Mouse (Mus musculus): ENCODE results near the gene Ttc28. TPM values are rescaled to one million over a fixed set of nuclear protein-coding genes. Genes with fewer than 3 reads are reported as not detected.
A peak's percentile ranks its signal among the peaks of the same experiment; 100 is the strongest.

Gene Ttc28
- total and polyA plus RNA-seq, 3 experiments, result 0.21 to 0.89 (median 0.28) TPM

DNA sequence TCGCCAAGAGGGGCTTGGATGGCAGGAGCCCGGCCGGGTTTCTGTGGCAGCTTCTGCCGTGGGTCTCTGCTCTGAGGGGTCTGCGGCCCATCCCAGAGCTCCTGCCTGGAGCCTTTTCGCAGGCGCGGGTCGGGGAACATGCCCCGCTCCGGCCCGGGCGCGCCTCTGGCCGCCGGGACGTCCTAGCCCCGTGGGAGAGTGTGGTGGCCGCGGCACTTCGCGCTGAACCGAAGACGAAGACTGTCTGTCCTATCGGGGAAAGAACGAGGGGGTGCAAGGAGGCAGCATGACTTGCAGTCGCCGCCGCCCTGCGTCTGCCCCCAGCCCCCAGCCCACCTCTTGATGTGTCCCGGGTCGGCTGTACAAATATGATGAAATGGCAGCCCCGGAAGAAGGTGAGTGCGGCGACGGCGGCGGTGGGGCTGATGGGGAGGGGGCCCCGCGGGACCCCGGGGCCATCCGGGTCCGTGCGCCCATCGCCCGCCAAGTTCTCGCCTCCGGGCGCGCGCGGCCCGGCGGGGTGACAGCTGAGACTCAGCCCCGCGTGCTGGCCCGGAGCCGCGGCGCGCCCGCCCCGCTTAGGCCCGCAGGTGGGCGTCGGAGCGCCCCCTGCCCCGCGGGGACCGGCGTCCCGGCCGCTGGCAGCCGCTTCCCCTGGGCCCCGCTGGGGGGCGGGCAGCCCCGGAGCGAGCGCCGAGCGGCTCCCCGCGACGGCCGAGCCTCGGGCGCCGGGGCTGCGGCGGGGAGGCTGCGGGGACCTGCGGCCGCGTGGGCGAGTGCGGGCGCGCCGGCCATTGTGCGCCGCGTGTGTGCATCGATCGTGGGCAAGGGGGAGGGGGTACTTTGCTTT, 99.6 kb downstream of the Ttc28 start:
- H3K4me2 ChIP-seq (ENCODE audit: insufficient read depth, low read depth, poor library complexity, severe bottlenecking), result peak overlapping the region; percentile 88
- peaks cover 2 to 11% of the 10 kb centered on the region in 2 experiments; a peak in 3 of 4 replicates for H3K4me1 ChIP-seq (ENCODE audit: control insufficient read depth in 1 of 2, insufficient read depth in 2 of 2)
- H3K27me3 ChIP-seq (replicated peaks), result peaks cover 36% of the 10 kb centered on the region
- dilution Hi-C loops (cut with MboI; ENCODE audit: extremely low pct_ligation_motif_present, extremely low pct_unique_long_range_greater_than_20kb, low sequenced_read_pairs), result no loop called here
- H3K9ac ChIP-seq (ENCODE audit: insufficient read depth, low read depth), result no peak overlapping the region
- no peaks in the 10 kb centered on the region for H3K36me3 ChIP-seq (replicated peaks in 1 of 2; ENCODE audit: control insufficient read depth in 1 of 2, insufficient read depth in 1 of 2, low read length in 1 of 2)
- no peaks in the 10 kb centered on the region for H3K79me2 ChIP-seq (replicated peaks; ENCODE audit: control insufficient read depth, extremely low read depth, insufficient read depth, poor library complexity, severe bottlenecking)
- no peak overlapping the region for H3K27ac ChIP-seq (ENCODE audit: insufficient read depth, low read depth)
- H3K9me3 ChIP-seq (replicated peaks; ENCODE audit: low read length), result peaks cover 5% of the 10 kb centered on the region
- H3K4me3 ChIP-seq (replicated peaks in 1 of 3; ENCODE audit: low read depth in 2 of 3, low read length in 2 of 3, poor library complexity in 1 of 3), result peak overlapping the region in 2 of 3 experiments; percentile 40 to 45
- in situ Hi-C loops (cut with MboI; ENCODE audit: low pct_ligation_motif_present, low pct_unique_long_range_greater_than_20kb, low sequenced_read_pairs), result no loop called here
- TF ChIP-seq CTCF (conservative IDR thresholded peaks at IDR 0.05 in 1 of 2, IDR thresholded peaks at IDR 0.05 in 1 of 2; ENCODE audit: low read depth in 2 of 2, low read length in 2 of 2), result peak in 1 of 2 experiments; percentile 40; a peak in 2 of 4 replicates
- TF ChIP-seq JUN (IDR thresholded peaks at IDR 0.05; ENCODE audit: insufficient read depth, low read depth, low read length), result no peak
- no peak for DNase-seq (ENCODE audit: extremely low read depth)

DNA sequence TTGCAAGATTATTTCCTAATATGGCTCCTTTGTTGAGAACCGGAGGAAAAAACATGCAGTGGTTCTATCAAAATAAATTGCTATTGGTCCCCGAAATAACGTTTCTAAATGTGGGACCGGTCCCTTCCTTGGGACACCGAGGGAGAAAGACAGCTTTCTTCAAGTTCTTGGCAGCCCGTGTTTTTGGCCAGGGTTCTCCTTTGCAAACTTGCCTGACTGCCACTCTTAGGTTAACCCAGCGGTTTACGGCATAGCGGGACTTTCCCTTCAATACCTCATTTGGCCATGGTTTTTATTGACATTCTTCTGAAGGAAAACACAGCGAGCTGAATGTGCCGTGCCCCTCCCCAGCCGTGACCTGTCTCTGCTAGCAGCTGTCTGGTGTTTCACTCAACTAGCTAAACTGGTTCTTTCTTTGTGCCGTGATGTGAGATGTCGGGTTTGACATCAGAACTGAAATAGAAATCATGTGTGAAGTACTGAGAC, 100.3 kb downstream of the Ttc28 start:
- TF ChIP-seq USF1 (IDR thresholded peaks at IDR 0.05; ENCODE audit: low read depth, low read length) (no peak), BHLHE40 (IDR thresholded peaks at IDR 0.05; ENCODE audit: low read depth, low read length) (peak; percentile 50)
- in situ Hi-C loops (cut with MboI; ENCODE audit: low pct_ligation_motif_present, low pct_unique_long_range_greater_than_20kb, low sequenced_read_pairs) (no loop called here), dilution Hi-C loops (cut with MboI; ENCODE audit: extremely low pct_ligation_motif_present, extremely low pct_unique_long_range_greater_than_20kb, low sequenced_read_pairs) (no loop called here)
- Histone ChIP-seq H3K4me3 (replicated peaks in 1 of 3; ENCODE audit: low read depth in 2 of 3, low read length in 2 of 3, poor library complexity in 1 of 3) (peak overlapping the region in 2 of 3 experiments; percentile 40 to 45), H3K79me2 (replicated peaks; ENCODE audit: control insufficient read depth, extremely low read depth, insufficient read depth, poor library complexity, severe bottlenecking) (no peaks in the 10 kb centered on the region), H3K9me3 (replicated peaks; ENCODE audit: low read length) (no peaks in the 10 kb centered on the region), H3K36me3 (replicated peaks in 1 of 2; ENCODE audit: control insufficient read depth in 1 of 2, insufficient read depth in 1 of 2, low read length in 1 of 2) (no peaks in the 10 kb centered on the region), H3K4me1 (ENCODE audit: control insufficient read depth in 1 of 2, insufficient read depth in 2 of 2) (peaks cover 2 to 11% of the 10 kb centered on the region in 2 experiments; a peak in 3 of 4 replicates), H3K27ac (ENCODE audit: insufficient read depth, low read depth) (no peak overlapping the region), H3K4me2 (ENCODE audit: insufficient read depth, low read depth, poor library complexity, severe bottlenecking) (peak overlapping the region; percentile 88), H3K27me3 (replicated peaks) (peaks cover 36% of the 10 kb centered on the region), H3K9ac (ENCODE audit: insufficient read depth, low read depth) (no peak overlapping the region)
- peak; percentile 47 for DNase-seq (ENCODE audit: extremely low read depth)

DNA sequence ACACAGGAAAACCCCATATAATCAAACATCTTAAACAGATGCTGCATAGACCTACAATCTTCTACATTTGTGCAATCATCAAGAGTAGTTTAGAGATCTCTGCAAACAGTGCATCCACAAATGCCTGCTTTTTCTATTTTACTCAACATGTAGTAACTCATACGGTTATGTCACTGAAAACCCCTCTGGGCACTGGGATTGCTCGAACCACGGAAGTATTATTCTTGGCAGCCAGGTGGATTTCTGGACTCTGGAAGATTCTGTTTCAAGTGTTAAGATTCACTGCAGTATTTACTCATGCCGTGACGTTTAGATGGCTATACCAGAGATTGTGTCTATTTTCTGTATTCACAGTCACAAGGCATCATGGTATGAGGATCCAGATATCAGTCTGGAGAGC, 101.0 kb downstream of the Ttc28 start:
- H3K27me3 ChIP-seq (replicated peaks), result peaks cover 36% of the 10 kb centered on the region
- dilution Hi-C loops (cut with MboI; ENCODE audit: extremely low pct_ligation_motif_present, extremely low pct_unique_long_range_greater_than_20kb, low sequenced_read_pairs), result no loop called here
- H3K4me2 ChIP-seq (ENCODE audit: insufficient read depth, low read depth, poor library complexity, severe bottlenecking), result peak overlapping the region; percentile 88; the same call in 1 of the 2 replicates
- H3K4me1 ChIP-seq (ENCODE audit: control insufficient read depth in 1 of 2, insufficient read depth in 2 of 2), result peaks cover 2 to 11% of the 10 kb centered on the region in 2 experiments; a peak in 3 of 4 replicates
- H3K79me2 ChIP-seq (replicated peaks; ENCODE audit: control insufficient read depth, extremely low read depth, insufficient read depth, poor library complexity, severe bottlenecking), result no peaks in the 10 kb centered on the region
- H3K27ac ChIP-seq (ENCODE audit: insufficient read depth, low read depth), result no peak overlapping the region
- DNase-seq (ENCODE audit: extremely low read depth), result no peak
- in situ Hi-C loops (cut with MboI; ENCODE audit: low pct_ligation_motif_present, low pct_unique_long_range_greater_than_20kb, low sequenced_read_pairs), result no loop called here
- H3K9me3 ChIP-seq (replicated peaks; ENCODE audit: low read length), result no peaks in the 10 kb centered on the region
- H3K4me3 ChIP-seq (replicated peaks in 1 of 3; ENCODE audit: low read depth in 2 of 3, low read length in 2 of 3, poor library complexity in 1 of 3), result no peak overlapping the region
- TF ChIP-seq MEF2A (IDR thresholded peaks at IDR 0.05; ENCODE audit: borderline replicate concordance, low read depth, low read length) (no peak), MAFK (IDR thresholded peaks at IDR 0.05; ENCODE audit: insufficient replicate concordance, low read length) (no peak), IRF4 (IDR thresholded peaks at IDR 0.05; ENCODE audit: low read depth, low read length) (no peak), ZKSCAN1 (IDR thresholded peaks at IDR 0.05; ENCODE audit: borderline replicate concordance, low read depth, low read length) (no peak), NELFE (IDR thresholded peaks at IDR 0.05; ENCODE audit: low read depth, low read length) (no peak), ZNF384 (IDR thresholded peaks at IDR 0.05; ENCODE audit: low read depth, low read length) (no peak), JUND (conservative IDR thresholded peaks at IDR 0.05; ENCODE audit: low read depth, low read length) (no peak), CTCF (conservative IDR thresholded peaks at IDR 0.05 in 1 of 2, IDR thresholded peaks at IDR 0.05 in 1 of 2; ENCODE audit: low read depth in 2 of 2, low read length in 2 of 2) (no peak), MAX (IDR thresholded peaks at IDR 0.05; ENCODE audit: low read length) (no peak), EP300 (IDR thresholded peaks at IDR 0.05; ENCODE audit: low read length) (no peak), TCF12 (IDR thresholded peaks at IDR 0.05; ENCODE audit: low read depth, low read length) (no peak), BHLHE40 (IDR thresholded peaks at IDR 0.05; ENCODE audit: low read depth, low read length) (no peak), E2F4 (IDR thresholded peaks at IDR 0.05; ENCODE audit: insufficient replicate concordance, low read depth, low read length) (no peak), SMC3 (IDR thresholded peaks at IDR 0.05; ENCODE audit: low read depth, low read length) (no peak), JUN (IDR thresholded peaks at IDR 0.05; ENCODE audit: insufficient read depth, low read depth, low read length) (no peak), ELF1 (IDR thresholded peaks at IDR 0.05; ENCODE audit: low read depth, low read length) (no peak), MXI1 (IDR thresholded peaks at IDR 0.05; ENCODE audit: low read depth, low read length) (no peak), USF2 (conservative IDR thresholded peaks at IDR 0.05; ENCODE audit: low read depth, low read length) (no peak), TBP (conservative IDR thresholded peaks at IDR 0.05; ENCODE audit: low read depth, low read length) (no peak), CHD2 (IDR thresholded peaks at IDR 0.05; ENCODE audit: low read length) (no peak)
- H3K9ac ChIP-seq (ENCODE audit: insufficient read depth, low read depth), result no peak overlapping the region
- H3K36me3 ChIP-seq (replicated peaks in 1 of 2; ENCODE audit: control insufficient read depth in 1 of 2, insufficient read depth in 1 of 2, low read length in 1 of 2), result no peaks in the 10 kb centered on the region

Measured in CH12.LX (cell line).